Mouse (Mus musculus) monocyte, adult 5-6 weeks (primary cell): ENCODE measurements around the gene Stx4a. TPM values are rescaled to one million over a fixed set of nuclear protein-coding genes. Genes with fewer than 3 reads are reported as not detected.
A peak's percentile ranks its signal among the peaks of the same experiment; 100 is the strongest.
"Not testable (repeated sequence)": the region's sequence is repeated elsewhere in the genome, so short reads cannot be mapped to it uniquely, and the experiment has no call there.

Experiments used
- ATAC-seq: fragments of 153-309, 156-312 bp; replicated peaks from 2 replicates; pipeline ENCODE4 v1.8.0; 2017; ENCODE audit warnings: mild to moderate bottlenecking; ENCODE audit not compliant: low TSS enrichment, insufficient number of reproducible peaks, severe bottlenecking, poor library complexity, low FRiP score
- total RNA-seq: library from RNA; stranded (forward); fragments of 200-1000, 200-491, 200-594 nt; gene quantifications from 3 replicates; pipeline ENCODE4 v1.2.3, GENCODE M21; 2017

Gene Stx4a
- 98.1 to 120 TPM (median 102 TPM) in 3 replicates for total RNA-seq

DNA sequence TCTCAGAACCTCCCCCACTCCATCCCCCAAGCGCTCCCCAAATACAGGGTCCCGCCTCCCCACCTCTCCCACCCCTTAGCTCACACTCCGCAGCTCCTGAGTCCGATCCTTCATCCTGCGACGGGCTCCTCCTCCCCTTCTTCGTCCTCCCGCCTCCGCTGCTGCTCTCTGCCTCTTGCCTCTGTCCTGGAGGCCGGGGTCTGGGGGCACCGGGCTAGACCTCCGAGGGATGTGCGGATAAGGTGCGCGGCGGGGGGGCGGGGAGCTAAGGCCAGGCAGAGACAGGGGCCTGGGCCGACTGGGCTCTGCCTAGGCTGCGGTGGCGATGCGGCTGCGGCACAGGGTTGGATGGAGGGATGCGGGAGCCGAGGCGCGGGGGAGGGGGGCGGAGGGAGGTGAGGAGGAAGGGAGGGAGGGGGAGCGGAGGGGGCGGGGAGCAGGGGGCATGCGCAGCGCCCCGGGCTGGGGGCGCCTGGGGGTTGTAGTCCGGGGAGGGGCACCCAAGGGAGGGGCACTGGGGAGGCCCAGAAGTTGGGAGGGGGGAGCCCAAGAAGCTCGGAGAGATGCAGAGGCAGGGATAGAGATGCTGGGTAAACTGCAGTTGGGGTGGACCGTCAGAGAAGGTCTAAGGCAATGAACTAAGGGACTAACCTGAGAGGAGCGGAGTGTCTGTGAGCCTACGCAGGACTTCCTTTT, at the start of gene Stx4a, which contains the start of gene Stx1b:
TSS of gene Stx4a (plus strand) at position 119 of the 696 bp plus-strand sequence.
TSS of gene Stx1b (minus strand) at position 374 of the 696 bp plus-strand sequence.
- no peak for ATAC-seq

DNA sequence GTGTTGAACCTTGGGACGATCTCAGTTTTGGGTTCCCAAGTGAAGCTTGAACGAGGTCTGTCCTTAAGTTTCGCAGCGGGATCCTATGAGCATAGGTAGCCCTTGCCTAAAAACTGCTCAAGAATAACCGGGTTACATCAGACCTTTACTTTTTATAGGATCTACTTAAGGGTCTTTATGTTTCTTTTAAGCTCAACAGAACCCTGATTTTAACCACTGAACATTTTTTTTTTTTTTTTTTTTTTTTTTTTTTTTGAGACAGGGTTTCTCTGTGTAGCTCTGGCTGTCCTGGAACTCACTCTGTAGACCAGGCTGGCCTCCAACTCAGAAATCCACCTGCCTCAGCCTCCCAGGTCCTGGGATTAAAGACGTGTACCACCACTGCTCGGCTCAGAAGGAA, 48.3 kb upstream of the Stx4a start:
- not testable (repeated sequence) for ATAC-seq

GRCm38 (mm10) chr7:127776426-127776825, 47.7 kb upstream of the Stx4a start, which contains the start of gene Setd1a:
Setd1a (plus strand) TSS chr7:127776670.
- peak; percentile 37; the same call in 1 of the 2 replicates for ATAC-seq

DNA sequence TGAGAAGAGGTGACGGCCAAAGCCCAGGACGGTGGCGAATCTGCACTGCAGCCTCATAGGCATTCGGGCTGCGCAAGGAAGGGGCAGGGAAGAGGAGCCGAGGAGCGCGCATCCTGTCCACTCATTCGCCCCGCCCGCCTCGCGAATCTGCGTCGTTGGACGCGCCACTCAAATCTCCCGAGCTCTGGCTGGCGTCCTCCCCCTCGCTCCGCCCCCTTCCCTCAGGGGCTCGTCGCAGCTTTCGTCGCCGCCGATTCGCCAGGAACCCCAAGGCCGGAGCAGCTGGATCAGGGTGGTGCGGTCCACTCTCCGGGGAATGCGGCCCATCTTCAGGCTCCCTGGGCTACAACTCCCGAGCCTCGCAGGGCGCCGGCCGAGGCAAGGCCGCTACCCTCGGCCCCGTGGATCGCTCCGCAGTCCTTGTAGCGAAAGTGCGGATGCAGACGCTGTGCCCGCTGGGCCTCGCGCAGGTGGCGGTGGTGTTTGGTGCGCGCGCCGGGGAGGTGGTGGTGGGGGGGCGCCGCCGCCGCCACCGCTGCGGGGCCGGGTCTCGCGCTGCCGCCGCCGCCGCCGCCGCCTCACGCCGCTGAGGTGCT, 47.1 kb upstream of the Stx4a start:
- peak; percentile 87 for ATAC-seq

GRCm38 (mm10) chr7:127777474-127778266, 46.4 kb upstream of the Stx4a start:
- no peak for ATAC-seq

- ATAC-seq = no peak
Measured at GRCm38 (mm10) chr7:127778350-127778749, 45.7 kb upstream of the Stx4a start.

DNA sequence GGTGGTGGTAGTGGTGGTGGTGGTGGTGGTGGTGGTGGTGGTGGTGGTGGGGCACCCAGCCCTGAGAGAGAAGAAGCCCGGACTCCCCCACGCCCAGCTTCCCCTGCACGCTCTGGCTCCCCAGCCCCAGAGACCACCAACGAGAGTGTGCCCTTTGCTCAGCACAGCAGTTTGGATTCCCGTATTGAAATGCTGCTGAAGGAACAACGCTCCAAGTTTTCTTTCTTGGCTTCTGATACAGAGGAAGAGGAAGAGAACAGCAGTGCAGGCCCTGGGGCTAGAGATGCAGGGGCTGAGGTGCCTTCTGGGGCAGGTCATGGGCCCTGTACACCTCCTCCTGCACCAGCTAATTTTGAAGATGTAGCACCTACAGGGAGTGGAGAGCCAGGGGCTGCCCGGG, 38.8 kb upstream of the Stx4a start, which contains the start of gene Gm49388:
TSS of gene Gm49388 (plus strand) at position 301 of the 400 bp plus-strand sequence.
- no peak for ATAC-seq

DNA sequence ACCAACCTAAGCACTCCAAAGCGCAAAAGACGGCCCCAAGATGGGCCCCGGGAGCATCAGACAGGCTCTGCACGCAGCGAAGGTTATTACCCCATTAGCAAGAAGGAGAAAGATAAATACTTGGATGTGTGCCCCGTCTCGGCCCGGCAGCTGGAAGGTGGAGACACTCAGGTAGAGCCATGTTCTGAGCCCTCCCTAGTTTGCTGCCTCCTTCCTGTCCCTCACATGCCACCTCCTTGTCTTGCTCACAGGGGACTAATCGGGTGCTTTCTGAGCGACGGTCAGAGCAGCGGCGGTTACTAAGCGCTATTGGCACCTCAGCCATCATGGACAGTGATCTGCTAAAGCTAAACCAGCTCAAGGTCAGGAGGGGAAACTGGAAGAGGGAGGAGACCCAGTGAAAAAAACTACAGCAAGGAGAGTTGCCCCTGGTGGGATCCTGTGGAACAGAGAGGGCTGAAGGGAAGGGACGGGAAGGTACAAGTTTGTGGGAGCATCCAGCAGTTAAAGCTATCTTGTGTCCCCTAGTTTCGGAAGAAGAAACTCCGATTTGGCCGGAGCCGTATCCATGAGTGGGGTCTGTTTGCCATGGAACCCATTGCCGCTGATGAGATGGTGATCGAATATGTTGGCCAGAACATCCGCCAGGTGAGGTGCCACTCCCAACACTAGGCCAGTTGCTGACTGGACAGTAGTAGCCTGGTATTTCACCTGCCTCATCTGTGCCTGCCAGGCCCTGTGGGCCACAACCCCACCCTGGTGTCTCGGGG, 26.8 kb upstream of the Stx4a start:
- no peak for ATAC-seq

GRCm38 (mm10) chr7:127798591-127798990, 25.5 kb upstream of the Stx4a start:
- ATAC-seq = no peak

DNA sequence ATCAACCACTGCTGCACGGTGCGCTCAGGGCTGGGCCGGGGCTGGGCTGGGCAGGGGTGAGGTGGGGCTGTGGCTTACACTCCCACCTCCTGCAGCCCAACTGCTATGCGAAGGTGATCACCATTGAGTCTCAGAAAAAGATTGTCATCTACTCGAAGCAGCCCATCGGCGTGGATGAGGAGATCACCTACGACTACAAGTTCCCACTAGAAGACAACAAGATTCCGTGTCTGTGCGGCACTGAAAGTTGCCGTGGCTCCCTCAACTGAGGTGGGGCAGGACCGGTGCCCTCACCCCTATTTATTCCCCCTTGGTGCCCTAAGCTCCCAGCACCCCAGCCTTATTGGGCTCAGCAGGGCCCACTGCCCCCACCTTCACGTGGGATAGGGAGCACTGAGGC, 24.9 kb upstream of the Stx4a start:
- ATAC-seq = no peak

DNA sequence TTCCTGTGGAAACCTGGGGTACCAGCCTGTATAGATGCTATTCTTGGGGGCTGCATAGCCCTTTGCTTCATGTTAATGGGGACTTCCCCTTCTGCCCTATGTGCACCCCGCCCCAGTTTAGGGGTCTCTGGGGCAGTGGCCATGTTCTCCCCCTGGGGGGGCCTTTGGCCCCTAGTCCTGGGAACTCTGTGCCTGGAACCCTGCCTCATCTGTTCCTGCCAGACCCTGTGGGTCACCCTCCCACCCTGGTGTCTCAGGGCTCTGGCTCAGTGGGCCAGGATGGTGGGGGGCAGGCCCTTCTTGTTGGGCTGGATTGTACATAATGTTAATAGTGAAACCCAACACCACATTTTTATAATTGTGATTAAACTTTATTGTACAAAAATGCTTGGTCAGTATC, 24.4 kb upstream of the Stx4a start:
- no peak for ATAC-seq

DNA sequence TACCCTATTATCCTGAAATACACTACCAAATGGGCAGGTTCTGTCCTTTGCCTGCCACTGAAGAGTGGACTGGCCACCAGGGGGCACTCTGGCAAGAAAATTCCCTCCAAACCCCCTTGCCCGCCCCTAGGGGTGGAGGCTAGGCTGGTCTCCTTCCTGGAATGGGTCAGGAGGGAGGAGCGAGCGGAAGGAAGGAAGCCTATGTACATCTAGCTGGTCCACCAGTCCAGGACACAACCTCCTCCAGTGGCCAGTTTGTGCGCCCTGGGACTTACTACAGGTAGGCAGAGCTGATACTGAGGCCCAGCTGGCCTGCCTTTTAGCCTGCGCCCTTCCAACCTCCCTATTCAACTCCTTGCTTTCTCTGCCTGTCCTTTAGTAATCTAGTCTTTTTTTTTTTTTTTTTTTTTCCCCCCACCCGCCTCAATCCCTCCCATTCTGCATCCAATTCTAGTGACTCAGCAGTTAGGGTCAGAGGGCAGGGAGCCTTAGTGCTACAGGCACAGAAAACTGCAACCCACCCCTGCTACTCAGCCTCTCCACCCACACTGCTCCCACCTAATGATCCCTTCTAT, 23.6 kb upstream of the Stx4a start, which contains the start of gene Hsd3b7:
TSS of gene Hsd3b7 (plus strand) at position 170 of the 575 bp plus-strand sequence.
- ATAC-seq = peak; percentile 75

GRCm38 (mm10) chr7:127801010-127801621, 23.0 kb upstream of the Stx4a start:
- no peak for ATAC-seq

DNA sequence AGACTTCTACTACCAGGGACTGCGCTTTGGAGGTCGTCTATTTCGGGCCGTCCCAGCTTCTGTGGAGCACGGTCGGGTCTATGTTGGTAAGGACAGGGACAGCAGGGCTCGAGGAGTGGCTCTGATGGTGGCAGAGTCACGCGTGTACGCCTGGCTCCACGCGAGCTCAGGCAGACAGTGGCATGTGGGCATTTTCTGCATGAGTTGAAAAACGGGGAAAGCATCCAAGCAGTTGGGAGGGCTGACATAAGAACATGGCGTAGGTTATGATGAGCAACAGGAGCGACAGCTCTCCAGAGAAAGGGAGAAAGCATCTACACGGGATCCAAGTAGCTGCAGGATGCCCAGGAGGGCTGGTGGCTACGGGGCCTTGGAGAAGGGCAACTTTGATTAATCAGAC, 21.8 kb upstream of the Stx4a start:
- no peak for ATAC-seq

DNA sequence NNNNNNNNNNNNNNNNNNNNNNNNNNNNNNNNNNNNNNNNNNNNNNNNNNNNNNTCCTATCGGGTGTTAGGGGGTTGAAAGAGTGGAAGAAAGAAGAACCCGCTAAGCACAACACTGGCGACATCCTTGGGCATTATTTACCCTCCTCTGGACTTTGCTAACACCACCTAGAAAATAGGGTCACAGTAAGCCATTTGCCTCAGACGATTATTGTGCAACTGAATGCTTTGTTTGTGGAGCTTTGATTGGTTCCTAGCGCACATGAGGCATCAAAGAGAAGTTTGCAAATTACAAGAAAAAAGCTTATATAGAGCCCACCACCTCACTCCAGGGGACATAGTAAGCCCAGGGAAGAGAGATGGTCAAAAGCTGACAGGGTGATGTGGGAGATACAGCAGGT, 15.3 kb upstream of the Stx4a start:
- no peak for ATAC-seq

DNA sequence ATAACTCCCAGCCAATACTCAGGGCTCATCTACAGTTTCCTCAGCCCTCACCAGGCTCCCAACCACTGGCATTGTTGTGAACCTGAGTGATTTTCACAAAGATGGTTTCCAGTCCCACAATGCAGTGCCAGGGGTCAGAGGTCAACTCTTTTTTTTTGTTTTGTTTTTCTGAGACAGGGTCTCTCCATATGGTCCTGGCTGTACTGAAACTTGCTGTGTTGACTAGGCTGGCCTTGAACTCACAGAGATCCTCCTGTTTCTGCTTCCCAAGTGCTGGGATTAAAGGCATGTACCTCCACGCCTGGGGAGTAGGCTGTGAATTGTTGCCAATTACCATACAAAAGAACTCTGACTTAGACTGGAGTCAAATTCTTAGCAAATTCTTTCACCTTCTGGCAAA, 14.2 kb upstream of the Stx4a start:
- no peak for ATAC-seq

GRCm38 (mm10) chr7:127810650-127811049, 13.4 kb upstream of the Stx4a start:
- ATAC-seq = no peak

DNA sequence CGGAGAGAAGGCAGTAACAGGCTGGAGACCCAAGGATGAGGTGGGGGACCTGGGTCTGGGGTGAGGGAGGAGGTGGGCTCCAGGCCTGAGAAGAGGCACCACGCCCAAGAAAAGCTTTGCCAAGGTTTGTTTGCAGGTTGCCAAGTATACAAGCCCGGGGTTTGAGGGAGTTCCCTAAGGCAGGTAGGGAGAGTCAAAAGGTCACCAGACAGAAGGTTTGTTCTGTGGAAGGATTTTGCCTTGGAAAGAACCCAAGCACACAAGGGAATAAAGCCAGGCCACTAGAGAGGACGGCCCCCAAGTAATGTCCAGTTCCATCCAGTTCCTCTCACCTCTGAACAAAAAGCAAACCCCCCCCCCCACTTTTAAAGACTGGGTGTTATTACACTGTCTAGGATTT, 12.9 kb upstream of the Stx4a start:
- no peak for ATAC-seq
